ENCODE assay signal across 8 mouse cellular contexts in the genomic region with DNA sequence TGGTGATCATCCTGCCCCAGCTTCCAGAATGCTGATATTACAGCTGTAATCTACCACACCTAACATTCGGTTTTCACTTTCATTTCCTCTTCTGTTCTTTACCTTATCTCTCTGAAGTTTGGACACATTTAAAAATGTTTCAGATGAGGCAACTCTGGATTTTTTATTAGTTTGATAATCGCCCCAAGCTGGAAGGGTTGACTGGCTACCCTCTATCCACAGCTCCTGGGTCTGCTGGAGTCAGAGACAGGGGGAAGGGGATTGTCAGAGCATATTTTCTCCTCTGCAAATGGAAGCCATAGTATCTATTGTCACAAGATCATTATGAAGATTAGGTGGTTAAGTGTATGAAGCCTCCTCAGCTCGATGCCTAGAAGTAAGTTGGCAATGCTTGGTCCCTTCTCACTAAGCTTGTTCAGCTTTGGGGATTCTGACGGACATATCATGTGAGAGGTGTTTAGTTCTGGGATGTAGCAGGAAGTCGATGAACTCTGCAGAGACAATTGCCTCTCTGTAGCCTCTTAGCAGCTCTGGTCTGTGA. TPM values are rescaled to one million over a fixed set of nuclear protein-coding genes. Genes with fewer than 3 reads are reported as not detected.
DNase-seq lines count a peak whose midpoint lies in the region; ATAC-seq and TF ChIP-seq lines count a peak whose summit lies in the region.

No protein-coding gene starts in this region.

- H3K9me3 ChIP-seq in lung, embryonic 14.5 days (ENCODE audit: low read depth, low read length): no peaks in the 10 kb centered on the region
- no peaks in the 10 kb centered on the region for H3K9me3 ChIP-seq in hindbrain, embryonic 15.5 days
- H3K9me3 ChIP-seq in midbrain, embryonic 12.5 days: no peaks in the 10 kb centered on the region

- 21% methylated on average over 5 of the region's 5 CpGs for WGBS in lung, embryonic 14.5 days
- 35% methylated on average over 5 of the region's 5 CpGs for WGBS in hindbrain, embryonic 15.5 days
- 35% methylated on average over 5 of the region's 5 CpGs for WGBS in midbrain, embryonic 12.5 days

- peak overlapping the region; percentile 83 for H3K4me2 ChIP-seq in lung, embryonic 14.5 days
- peak overlapping the region; percentile 82 for H3K4me2 ChIP-seq in hindbrain, embryonic 15.5 days
- peak overlapping the region; percentile 73 for H3K4me2 ChIP-seq in midbrain, embryonic 12.5 days (replicated peaks)

- H3K4me3 ChIP-seq in lung, embryonic 14.5 days (ENCODE audit: low read depth, low read length): peak overlapping the region; percentile 98; the same call in 1 of the 2 replicates
- H3K4me3 ChIP-seq in hindbrain, embryonic 15.5 days: peak overlapping the region; percentile 81
- peak overlapping the region; percentile 99; the same call in 1 of the 2 replicates for H3K4me3 ChIP-seq in midbrain, embryonic 12.5 days

- peak overlapping the region; percentile 98; the same call in 1 of the 2 replicates for H3K9ac ChIP-seq in lung, embryonic 14.5 days
- peak overlapping the region; percentile 86 for H3K9ac ChIP-seq in hindbrain, embryonic 15.5 days
- peak overlapping the region; percentile 99 for H3K9ac ChIP-seq in midbrain, embryonic 12.5 days (replicated peaks)

- H3K36me3 ChIP-seq in lung, embryonic 14.5 days (ENCODE audit: insufficient read depth): 0 out of 2 replicates have a peak, but pooled peaks cover 4% of the 10 kb centered on the region
- H3K36me3 ChIP-seq in hindbrain, embryonic 15.5 days: no peaks in the 10 kb centered on the region
- peaks cover 7% of the 10 kb centered on the region; the same call in 1 of the 2 replicates for H3K36me3 ChIP-seq in midbrain, embryonic 12.5 days

- ATAC-seq in lung, embryonic 14.5 days (ENCODE audit: insufficient read depth): no peak
- 0 out of 2 replicates have a peak, but pooled peaks have one; percentile 3 for ATAC-seq in common myeloid progenitor, adult 5-6 weeks (replicated peaks; ENCODE audit: low read depth, poor library complexity, severe bottlenecking)
- ATAC-seq in hindbrain, embryonic 15.5 days (ENCODE audit: low FRiP score, low read depth): no peak
- ATAC-seq in midbrain, embryonic 12.5 days (ENCODE audit: low FRiP score, low read depth): no peak

- H3K4me1 ChIP-seq in lung, embryonic 14.5 days (ENCODE audit: insufficient read depth): no peaks in the 10 kb centered on the region
- peaks cover 14% of the 10 kb centered on the region for H3K4me1 ChIP-seq in hindbrain, embryonic 15.5 days (replicated peaks)
- H3K4me1 ChIP-seq in midbrain, embryonic 12.5 days: peaks cover 13% of the 10 kb centered on the region

- DNase-seq in lung, embryonic 14.5 days: peak; percentile 45
- no peak for DNase-seq in lung, adult 18-20 months
- no peak for DNase-seq in ovary, postnatal 10 days (ENCODE audit: low spot score)
- no peak for DNase-seq in layer of hippocampus, adult 18-20 months (ENCODE audit: low spot score in 2 of 2)
- DNase-seq in gastrocnemius, adult 18-20 months (ENCODE audit: low spot score): no peak

- no peak for TF ChIP-seq CTCF in lung, embryonic 14.5 days (IDR thresholded peaks at IDR 0.05; ENCODE audit: low read depth)

- H3K27ac ChIP-seq in lung, embryonic 14.5 days (ENCODE audit: low read depth): peak overlapping the region; percentile 99; the same call in 1 of the 2 replicates
- H3K27ac ChIP-seq in hindbrain, embryonic 15.5 days (replicated peaks): peak overlapping the region; percentile 100
- H3K27ac ChIP-seq in midbrain, embryonic 12.5 days (replicated peaks): peak overlapping the region; percentile 99

- H3K27me3 ChIP-seq in lung, embryonic 14.5 days (ENCODE audit: insufficient read depth, low read length): no peaks in the 10 kb centered on the region
- H3K27me3 ChIP-seq in hindbrain, embryonic 15.5 days: no peaks in the 10 kb centered on the region
- H3K27me3 ChIP-seq in midbrain, embryonic 12.5 days: no peaks in the 10 kb centered on the region

RNA-seq across cellular contexts. Expression of gene Tut4, which starts 1.0 kb away (rescaled TPM):
- 59.6 and 62.6 TPM in 2 replicates for polyA plus RNA-seq in lung, embryonic 14.5 days (2014; fragmentation: Nextera tagmentation; extraction: Ambion mirVana)
- total RNA-seq in common myeloid progenitor, adult 5-6 weeks (2017): 61.8 and 73.6 TPM in 2 replicates
- polyA plus RNA-seq in hindbrain, embryonic 15.5 days (2015; fragmentation: Nextera tagmentation; extraction: Ambion mirVana): 47.1 and 49.3 TPM in 2 replicates
- polyA plus RNA-seq in midbrain, embryonic 12.5 days (2016; fragmentation: Nextera tagmentation; extraction: Ambion mirVana): 102 and 110 TPM in 2 replicates
- 10 to 100 TPM; 28.1 to 30.3 TPM for total RNA-seq in layer of hippocampus, adult 18-20 months (2021)
- total RNA-seq in gastrocnemius, adult 18-20 months (2021): 10 to 100 TPM; 16.8 to 22.6 TPM

RNA-seq across cellular contexts. Expression of gene Gpx7, which starts 51.5 kb away (rescaled TPM):
- polyA plus RNA-seq in lung, embryonic 14.5 days (2014; fragmentation: Nextera tagmentation; extraction: Ambion mirVana): 70.3 and 82.4 TPM in 2 replicates
- 0.14 and 1.8 TPM in 2 replicates for total RNA-seq in common myeloid progenitor, adult 5-6 weeks (2017)
- polyA plus RNA-seq in hindbrain, embryonic 15.5 days (2015; fragmentation: Nextera tagmentation; extraction: Ambion mirVana): 32.3 and 34.0 TPM in 2 replicates
- 39.3 and 54.2 TPM in 2 replicates for polyA plus RNA-seq in midbrain, embryonic 12.5 days (2016; fragmentation: Nextera tagmentation; extraction: Ambion mirVana)
- 1 to 10 TPM; 3.1 to 4.7 TPM for total RNA-seq in layer of hippocampus, adult 18-20 months (2021)
- 1 to 10 TPM; 4.3 to 6.9 TPM for total RNA-seq in gastrocnemius, adult 18-20 months (2021)
